Mouse (Mus musculus): Measurements from ENCODE around the gene Katnb1. TPM values are rescaled to one million over a fixed set of nuclear protein-coding genes. Genes with fewer than 3 reads are reported as not detected.
A peak's percentile ranks its signal among the peaks of the same experiment; 100 is the strongest.

Katnb1 gene
- polyA plus RNA-seq, 1 experiment, result 16.1 TPM

GRCm38 (mm10) chr8:95134186-95134585 is 53.2 kb downstream of the Katnb1 start:
- Histone ChIP-seq H3K4me1 (ENCODE audit: control insufficient read depth, insufficient read depth, low read length) (peaks cover 11% of the 10 kb centered on the region), H3K27ac (ENCODE audit: insufficient read depth, low read length) (peak overlapping the region; percentile 15), H3K27me3 (ENCODE audit: control insufficient read depth, insufficient read depth, low read length, poor library complexity, severe bottlenecking) (no peaks in the 10 kb centered on the region), H3K9me3 (replicated peaks; ENCODE audit: control insufficient read depth, insufficient read depth, low read length, poor library complexity, severe bottlenecking) (no peaks in the 10 kb centered on the region), H3K36me3 (ENCODE audit: control insufficient read depth, insufficient read depth, low read length, poor library complexity, severe bottlenecking) (no peaks in the 10 kb centered on the region), H3K4me3 (ENCODE audit: low read depth, low read length) (no peak overlapping the region), H3K9ac (ENCODE audit: low read depth, poor library complexity, severe bottlenecking) (no peak overlapping the region)
- no peak for TF ChIP-seq CTCF (IDR thresholded peaks at IDR 0.05; ENCODE audit: low read depth, low read length)
- TF ChIP-seq POLR2A (IDR thresholded peaks at IDR 0.05; ENCODE audit: insufficient read depth, low read length), result no peak
- no peak for TF ChIP-seq EP300 (IDR thresholded peaks at IDR 0.05; ENCODE audit: insufficient read depth, low read depth, low read length)

GRCm38 (mm10) chr8:95135242-95135641 is 54.3 kb downstream of the Katnb1 start:
- Histone ChIP-seq H3K36me3 (ENCODE audit: control insufficient read depth, insufficient read depth, low read length, poor library complexity, severe bottlenecking) (no peaks in the 10 kb centered on the region), H3K9me3 (replicated peaks; ENCODE audit: control insufficient read depth, insufficient read depth, low read length, poor library complexity, severe bottlenecking) (no peaks in the 10 kb centered on the region), H3K4me1 (ENCODE audit: control insufficient read depth, insufficient read depth, low read length) (peaks cover 6% of the 10 kb centered on the region), H3K9ac (ENCODE audit: low read depth, poor library complexity, severe bottlenecking) (no peak overlapping the region), H3K27me3 (ENCODE audit: control insufficient read depth, insufficient read depth, low read length, poor library complexity, severe bottlenecking) (no peaks in the 10 kb centered on the region), H3K27ac (ENCODE audit: insufficient read depth, low read length) (no peak overlapping the region), H3K4me3 (ENCODE audit: low read depth, low read length) (no peak overlapping the region)
- no peak for TF ChIP-seq CTCF (IDR thresholded peaks at IDR 0.05; ENCODE audit: low read depth, low read length)
- no peak for TF ChIP-seq POLR2A (IDR thresholded peaks at IDR 0.05; ENCODE audit: insufficient read depth, low read length)
- TF ChIP-seq EP300 (IDR thresholded peaks at IDR 0.05; ENCODE audit: insufficient read depth, low read depth, low read length), result no peak

GRCm38 (mm10) chr8:95136218-95136617 is 55.2 kb downstream of the Katnb1 start:
- Histone ChIP-seq H3K4me1 (ENCODE audit: control insufficient read depth, insufficient read depth, low read length) (peaks cover 7% of the 10 kb centered on the region), H3K9ac (ENCODE audit: low read depth, poor library complexity, severe bottlenecking) (no peak overlapping the region), H3K4me3 (ENCODE audit: low read depth, low read length) (no peak overlapping the region), H3K9me3 (replicated peaks; ENCODE audit: control insufficient read depth, insufficient read depth, low read length, poor library complexity, severe bottlenecking) (no peaks in the 10 kb centered on the region), H3K27me3 (ENCODE audit: control insufficient read depth, insufficient read depth, low read length, poor library complexity, severe bottlenecking) (no peaks in the 10 kb centered on the region), H3K36me3 (ENCODE audit: control insufficient read depth, insufficient read depth, low read length, poor library complexity, severe bottlenecking) (no peaks in the 10 kb centered on the region), H3K27ac (ENCODE audit: insufficient read depth, low read length) (no peak overlapping the region)
- no peak for TF ChIP-seq POLR2A (IDR thresholded peaks at IDR 0.05; ENCODE audit: insufficient read depth, low read length)
- no peak for TF ChIP-seq EP300 (IDR thresholded peaks at IDR 0.05; ENCODE audit: insufficient read depth, low read depth, low read length)
- no peak for TF ChIP-seq CTCF (IDR thresholded peaks at IDR 0.05; ENCODE audit: low read depth, low read length)

GRCm38 (mm10) chr8:95137201-95137600 is 56.2 kb downstream of the Katnb1 start:
- no peaks in the 10 kb centered on the region for H3K36me3 ChIP-seq (ENCODE audit: control insufficient read depth, insufficient read depth, low read length, poor library complexity, severe bottlenecking)
- H3K4me3 ChIP-seq (ENCODE audit: low read depth, low read length), result peak overlapping the region; percentile 45
- no peaks in the 10 kb centered on the region for H3K9me3 ChIP-seq (replicated peaks; ENCODE audit: control insufficient read depth, insufficient read depth, low read length, poor library complexity, severe bottlenecking)
- H3K27ac ChIP-seq (ENCODE audit: insufficient read depth, low read length), result peak overlapping the region; percentile 49
- H3K4me1 ChIP-seq (ENCODE audit: control insufficient read depth, insufficient read depth, low read length), result peaks cover 7% of the 10 kb centered on the region
- peak overlapping the region; percentile 53 for H3K9ac ChIP-seq (ENCODE audit: low read depth, poor library complexity, severe bottlenecking)
- no peak for TF ChIP-seq POLR2A (IDR thresholded peaks at IDR 0.05; ENCODE audit: insufficient read depth, low read length)
- no peak for TF ChIP-seq CTCF (IDR thresholded peaks at IDR 0.05; ENCODE audit: low read depth, low read length)
- no peak for TF ChIP-seq EP300 (IDR thresholded peaks at IDR 0.05; ENCODE audit: insufficient read depth, low read depth, low read length)
- no peaks in the 10 kb centered on the region for H3K27me3 ChIP-seq (ENCODE audit: control insufficient read depth, insufficient read depth, low read length, poor library complexity, severe bottlenecking)

- no peaks in the 10 kb centered on the region for H3K27me3 ChIP-seq (ENCODE audit: control insufficient read depth, insufficient read depth, low read length, poor library complexity, severe bottlenecking)
- H3K9ac ChIP-seq (ENCODE audit: low read depth, poor library complexity, severe bottlenecking), result peak overlapping the region; percentile 53
- no peak for TF ChIP-seq CTCF (IDR thresholded peaks at IDR 0.05; ENCODE audit: low read depth, low read length)
- TF ChIP-seq POLR2A (IDR thresholded peaks at IDR 0.05; ENCODE audit: insufficient read depth, low read length), result no peak
- 0 out of 2 replicates have a peak, but pooled peaks have one; percentile 51 for TF ChIP-seq EP300 (IDR thresholded peaks at IDR 0.05; ENCODE audit: insufficient read depth, low read depth, low read length)
- H3K9me3 ChIP-seq (replicated peaks; ENCODE audit: control insufficient read depth, insufficient read depth, low read length, poor library complexity, severe bottlenecking), result no peaks in the 10 kb centered on the region
- no peaks in the 10 kb centered on the region for H3K36me3 ChIP-seq (ENCODE audit: control insufficient read depth, insufficient read depth, low read length, poor library complexity, severe bottlenecking)
- H3K4me1 ChIP-seq (ENCODE audit: control insufficient read depth, insufficient read depth, low read length), result peaks cover 7% of the 10 kb centered on the region
- peak overlapping the region; percentile 51 for H3K27ac ChIP-seq (ENCODE audit: insufficient read depth, low read length)
- peak overlapping the region; percentile 45 for H3K4me3 ChIP-seq (ENCODE audit: low read depth, low read length)
Measured at GRCm38 (mm10) chr8:95137641-95138098, 56.7 kb downstream of the Katnb1 start.

GRCm38 (mm10) chr8:95138341-95139050 is 57.5 kb downstream of the Katnb1 start:
- Histone ChIP-seq H3K4me3 (ENCODE audit: low read depth, low read length) (peak overlapping the region; percentile 26; the same call in 1 of the 2 replicates), H3K4me1 (ENCODE audit: control insufficient read depth, insufficient read depth, low read length) (peaks cover 7% of the 10 kb centered on the region), H3K27me3 (ENCODE audit: control insufficient read depth, insufficient read depth, low read length, poor library complexity, severe bottlenecking) (no peaks in the 10 kb centered on the region), H3K9ac (ENCODE audit: low read depth, poor library complexity, severe bottlenecking) (peak overlapping the region; percentile 53), H3K36me3 (ENCODE audit: control insufficient read depth, insufficient read depth, low read length, poor library complexity, severe bottlenecking) (no peaks in the 10 kb centered on the region), H3K9me3 (replicated peaks; ENCODE audit: control insufficient read depth, insufficient read depth, low read length, poor library complexity, severe bottlenecking) (no peaks in the 10 kb centered on the region), H3K27ac (ENCODE audit: insufficient read depth, low read length) (peak overlapping the region; percentile 51; the same call in 1 of the 2 replicates)
- TF ChIP-seq CTCF (IDR thresholded peaks at IDR 0.05; ENCODE audit: low read depth, low read length) (no peak), POLR2A (IDR thresholded peaks at IDR 0.05; ENCODE audit: insufficient read depth, low read length) (no peak), EP300 (IDR thresholded peaks at IDR 0.05; ENCODE audit: insufficient read depth, low read depth, low read length) (no peak)
